Mouse (Mus musculus) kidney, adult 2 months (tissue): ENCODE data around the gene Gm20219.

ENCODE experiments used
- CTCF ChIP-seq: fragments of 200-500 bp; conservative IDR thresholded peaks from 2 replicates; pipeline ENCODE4 v1.5.1; 2011; ENCODE audit warnings: low read depth, mild to moderate bottlenecking, control low read depth, low read length, moderate library complexity, mixed read lengths; ENCODE audit not compliant: insufficient read depth, insufficient read length
- POLR2A ChIP-seq: fragments of 200-500 bp; IDR thresholded peaks from one replicate; pipeline ENCODE4 v1.6.1; 2011; ENCODE audit warnings: low read depth, low read length, control low read depth

DNA sequence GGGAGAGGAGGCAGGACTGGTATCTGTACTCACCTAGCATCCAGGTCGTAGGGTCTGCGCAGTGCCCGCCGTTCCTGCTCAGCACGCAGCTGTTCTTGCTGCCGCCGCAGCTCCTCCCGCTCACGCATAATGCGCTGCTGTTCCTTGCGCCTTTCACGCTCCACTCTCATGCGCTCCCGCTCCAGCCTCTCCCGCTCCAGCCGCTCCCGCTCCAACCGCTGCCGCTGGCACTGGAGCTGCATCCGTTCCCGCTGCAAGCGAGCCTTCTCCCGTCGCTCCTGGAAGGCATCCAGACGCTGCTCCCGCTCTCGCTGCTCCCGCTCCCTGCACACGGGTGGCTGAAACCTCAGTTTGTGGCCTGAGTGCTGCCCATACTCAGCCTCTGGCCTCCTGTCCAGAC, 12.1 kb upstream of the Gm20219 start:
- TF ChIP-seq POLR2A, result no peak
- no peak for TF ChIP-seq CTCF
